Mouse (Mus musculus) olfactory bulb, adult 2 months (tissue): ENCODE data around the gene Grm2.

Experiments used
- CTCF ChIP-seq: fragments of 200-500 bp; IDR thresholded peaks from 2 replicates; pipeline ENCODE4 v1.5.1; 2012; ENCODE audit warnings: low read depth, mild to moderate bottlenecking, low read length, moderate library complexity; ENCODE audit not compliant: insufficient read depth
- POLR2A ChIP-seq: fragments of 200-500 bp; IDR thresholded peaks from 2 replicates; pipeline ENCODE4 v1.6.1; 2012; ENCODE audit warnings: mild to moderate bottlenecking, low read depth, low read length, moderate library complexity; ENCODE audit not compliant: insufficient read depth

DNA sequence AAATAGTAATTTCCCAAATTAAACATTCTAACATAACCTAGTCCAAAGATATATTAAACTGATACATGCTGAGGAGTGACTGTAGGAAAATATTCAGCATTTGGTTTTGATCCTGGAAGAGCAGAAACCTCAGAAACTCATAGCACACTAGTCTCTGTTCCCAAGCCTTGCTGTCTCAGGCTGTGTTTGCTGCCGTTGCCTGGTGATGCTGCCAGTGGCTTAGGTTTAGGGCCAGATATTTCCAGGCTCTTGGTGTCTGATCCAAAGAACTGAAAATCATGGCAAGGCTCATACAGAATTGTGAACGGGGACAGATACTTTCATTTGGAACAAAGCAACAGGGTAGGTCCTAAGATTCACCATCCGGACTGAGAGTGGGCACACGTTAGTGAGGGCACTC, 45.2 kb downstream of the Grm2 start:
- TF ChIP-seq CTCF (no peak), POLR2A (no peak)
